Mouse (Mus musculus) adrenal gland, adult 2 months (tissue): ENCODE measurements around the gene Hgfac. TPM values are rescaled to one million over a fixed set of nuclear protein-coding genes. Genes with fewer than 3 reads are reported as not detected.

Experiments
- DNase-seq: peaks from one replicate; pipeline ENCODE4 v3.0.0; 2021
- long read RNA-seq: library from polyadenylated mRNA; stranded (forward); transcript quantifications from one replicate; pipeline ENCODE4 v2.0.0, GENCODE M21; 2021
- polyA plus RNA-seq: library from polyadenylated mRNA; depleted of rRNA; stranded (reverse); fragments of >200 nt; gene quantifications from 2 replicates; pipeline ENCODE4 v1.2.3, GENCODE M21; 2012; rRNA removed
- total RNA-seq, 2 experiments: library from RNA; stranded (reverse); gene quantifications; 2 replicates each; pipeline ENCODE4 v1.2.3; 2021

Hgfac gene
- total RNA-seq (1 to 10 TPM in 1 of 2 experiments, under 1 TPM in 1; 0.90 to 2.8 TPM), polyA plus RNA-seq (1.1 and 1.5 TPM in 2 replicates)
- long read RNA-seq, result 0 reads

GRCm38 (mm10) chr5:35041268-35041829, at the start of gene Hgfac:
Gene Hgfac, plus strand, starts transcription at chr5:35041509.
- DNase-seq, result peak; percentile 32

DNA sequence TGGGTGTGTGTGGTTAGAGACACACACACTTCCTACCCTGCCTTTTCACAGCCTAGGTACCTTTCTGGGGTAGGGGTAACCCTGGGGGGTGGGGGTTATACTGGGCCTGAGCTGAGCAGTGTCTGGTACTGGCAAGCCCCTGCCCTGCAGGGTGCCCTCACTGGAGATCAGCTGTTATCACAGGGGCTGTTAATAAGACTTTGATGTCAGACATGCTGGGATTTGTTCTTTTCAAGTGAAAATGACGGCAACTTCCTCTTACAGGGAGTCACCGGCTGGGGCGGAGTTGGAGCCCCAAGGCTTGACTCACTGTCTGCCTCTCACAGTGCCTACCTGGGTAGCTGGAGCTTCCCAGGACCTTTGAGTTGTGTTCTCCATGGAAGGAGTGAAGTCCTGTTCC, 42.6 kb upstream of the Hgfac start:
- DNase-seq, result no peak

GRCm38 (mm10) chr5:34999281-34999680, 42.0 kb upstream of the Hgfac start:
- DNase-seq, result no peak

GRCm38 (mm10) chr5:35000323-35000722, 41.0 kb upstream of the Hgfac start:
- no peak for DNase-seq

GRCm38 (mm10) chr5:35001144-35001543, 40.2 kb upstream of the Hgfac start:
- no peak for DNase-seq

DNA sequence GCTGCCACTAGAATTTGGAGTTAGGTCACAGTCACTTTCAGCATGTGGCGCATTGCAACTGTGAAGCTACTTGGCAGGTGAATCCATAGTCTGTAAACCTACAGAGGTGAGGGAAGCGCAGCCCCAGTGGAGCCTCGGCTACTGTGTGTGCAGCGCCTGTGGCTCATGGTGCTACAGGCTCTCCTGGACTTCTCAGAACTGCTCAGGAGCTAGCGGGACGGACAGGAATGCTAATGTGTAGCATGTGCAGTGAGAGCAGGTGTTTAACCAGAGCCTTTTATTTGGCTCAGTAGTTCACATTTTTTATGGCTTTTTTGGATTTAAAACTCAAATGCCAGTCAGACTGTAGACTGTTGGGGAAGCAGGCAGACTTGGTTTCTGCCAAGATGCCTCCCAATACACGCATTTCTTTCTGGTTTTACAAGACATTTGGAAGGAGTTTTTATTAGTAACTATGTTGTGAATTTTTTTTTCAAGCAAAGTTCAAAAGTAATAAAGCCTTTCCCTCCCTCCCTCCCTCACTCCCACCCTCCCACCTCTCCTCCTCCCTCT, 37.6 kb upstream of the Hgfac start:
- DNase-seq, result no peak

DNA sequence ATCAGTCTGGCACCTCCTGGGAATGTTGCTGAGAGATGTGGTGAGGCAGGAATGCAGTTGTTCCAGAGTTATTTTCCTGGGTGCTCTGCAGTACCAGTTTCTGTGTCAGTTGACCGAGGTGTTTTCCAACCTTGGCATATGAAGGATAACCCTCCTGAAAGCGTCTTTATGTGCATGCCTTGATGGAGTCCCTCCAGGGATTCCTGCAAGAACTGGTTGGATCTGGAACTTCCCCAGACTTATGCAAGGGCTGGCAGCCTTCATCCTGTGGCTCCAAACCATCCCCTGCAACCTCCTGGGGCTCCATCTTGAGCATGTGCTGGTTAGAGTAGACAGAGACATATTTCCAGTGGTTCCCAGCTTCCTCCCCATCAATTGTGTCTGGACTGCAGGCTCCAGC, 36.5 kb upstream of the Hgfac start:
- DNase-seq, result no peak

GRCm38 (mm10) chr5:35005659-35006058, 35.6 kb upstream of the Hgfac start:
- no peak for DNase-seq

GRCm38 (mm10) chr5:35006599-35006998, 34.7 kb upstream of the Hgfac start:
- no peak for DNase-seq

- peak; percentile 69 for DNase-seq
Measured at GRCm38 (mm10) chr5:35009163-35009562, 32.1 kb upstream of the Hgfac start.

DNA sequence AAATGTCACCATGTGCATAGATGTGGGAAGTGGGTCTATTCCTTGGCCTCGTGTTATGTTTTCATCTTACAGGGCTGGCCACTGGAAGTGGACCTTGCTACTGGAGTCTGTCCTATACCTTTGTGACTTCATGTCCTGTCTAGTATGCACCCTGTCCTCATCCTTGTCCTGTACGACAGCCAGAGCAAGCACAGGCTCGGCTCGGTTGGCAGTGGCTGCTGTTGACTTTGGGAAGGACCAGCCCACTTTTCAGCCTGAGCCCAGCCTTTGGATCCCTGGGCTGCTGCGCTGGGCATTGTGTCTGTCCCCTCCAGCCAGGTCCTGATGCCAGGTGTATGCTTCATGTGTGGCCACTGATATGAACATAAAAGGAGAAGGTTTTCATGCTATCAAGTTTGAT, 30.7 kb upstream of the Hgfac start:
- no peak for DNase-seq

GRCm38 (mm10) chr5:35011156-35011923, 30.0 kb upstream of the Hgfac start:
- DNase-seq, result no peak

DNA sequence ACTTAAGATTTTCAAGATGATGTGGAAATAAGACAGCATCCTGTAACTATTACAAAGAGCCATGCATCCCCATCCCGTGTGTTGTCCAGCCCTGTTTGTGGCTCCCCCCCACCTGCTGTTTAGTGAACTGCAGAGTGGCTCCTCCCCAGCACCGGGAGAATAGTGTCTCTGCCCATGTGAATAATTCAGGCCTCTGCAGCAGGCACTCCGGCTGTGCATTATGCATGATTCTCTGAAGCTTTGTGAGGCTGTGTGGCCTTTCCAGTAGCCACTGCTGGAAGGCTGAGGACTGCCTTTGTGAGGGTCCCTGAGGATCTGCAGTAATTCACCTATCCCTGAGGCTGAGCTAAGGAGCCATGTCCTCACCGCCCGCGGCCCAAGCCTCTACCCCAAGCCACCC, 27.3 kb upstream of the Hgfac start:
- no peak for DNase-seq

- DNase-seq, result no peak
Measured at GRCm38 (mm10) chr5:35019673-35020300, 21.5 kb upstream of the Hgfac start.

GRCm38 (mm10) chr5:35020410-35021241, 20.7 kb upstream of the Hgfac start:
- DNase-seq, result no peak

- peak; percentile 74 for DNase-seq
Measured at GRCm38 (mm10) chr5:35024975-35025374, 16.3 kb upstream of the Hgfac start.

- DNase-seq, result no peak
Measured at GRCm38 (mm10) chr5:35029303-35029702, 12.0 kb upstream of the Hgfac start.

GRCm38 (mm10) chr5:35029755-35030154, 11.6 kb upstream of the Hgfac start:
- no peak for DNase-seq

- no peak for DNase-seq
Measured at GRCm38 (mm10) chr5:35033068-35033467, 8.2 kb upstream of the Hgfac start.

GRCm38 (mm10) chr5:35033619-35034018, 7.7 kb upstream of the Hgfac start:
- DNase-seq, result no peak

DNA sequence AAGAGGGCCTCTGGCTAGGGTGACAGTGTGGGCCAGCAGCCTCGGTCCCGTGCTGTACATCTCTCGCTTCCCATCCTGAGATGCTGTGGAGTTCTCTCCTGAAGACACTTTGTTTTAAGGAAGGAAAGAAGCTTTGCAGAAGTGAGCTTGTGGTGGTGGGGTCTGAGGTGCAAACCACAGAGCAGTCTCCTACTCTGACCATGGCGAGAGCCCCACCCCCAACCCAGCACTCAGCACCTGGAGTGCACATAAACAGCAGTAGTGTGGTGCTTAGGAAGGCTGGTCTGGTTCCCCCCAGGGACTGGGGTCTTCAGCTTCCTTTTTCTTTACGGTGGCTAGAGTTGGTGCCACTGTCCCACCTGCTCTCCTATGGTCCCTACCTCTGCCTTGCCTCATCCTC, 6.2 kb upstream of the Hgfac start:
- DNase-seq, result no peak

- DNase-seq, result no peak
Measured at GRCm38 (mm10) chr5:35035795-35036194, 5.5 kb upstream of the Hgfac start.
